Mouse (Mus musculus) induced T-regulatory cell, adult 2 months (primary cell): ENCODE data around the gene Lalba.
"Not testable (repeated sequence)": the region's sequence is repeated elsewhere in the genome, so short reads cannot be mapped to it uniquely, and the experiment has no call there.

Experiments
- DNase-seq: peaks from one replicate; pipeline ENCODE4 v3.0.0-alpha.2; 2012; ENCODE audit warnings: low read depth

The Lalba gene

DNA sequence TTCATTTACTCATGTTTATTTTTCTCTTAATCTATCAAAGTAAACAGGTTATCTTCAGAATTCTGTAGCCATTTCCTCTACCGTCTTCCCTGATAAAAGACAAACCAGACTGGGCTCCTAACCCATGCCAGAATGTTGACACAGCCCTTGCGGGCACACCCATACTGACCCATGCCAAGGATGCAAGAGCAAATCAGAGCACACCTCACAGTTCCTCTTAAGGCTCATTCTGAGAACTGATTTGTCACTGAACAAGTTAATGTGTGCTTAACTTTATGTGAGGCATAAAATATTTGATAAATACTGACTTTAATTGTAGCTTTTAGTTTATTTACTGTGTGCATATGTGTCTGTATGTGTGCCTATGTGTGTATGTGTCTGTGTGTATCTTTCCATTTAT lies 8.8 kb upstream of the Lalba start:
- no peak for DNase-seq

DNA sequence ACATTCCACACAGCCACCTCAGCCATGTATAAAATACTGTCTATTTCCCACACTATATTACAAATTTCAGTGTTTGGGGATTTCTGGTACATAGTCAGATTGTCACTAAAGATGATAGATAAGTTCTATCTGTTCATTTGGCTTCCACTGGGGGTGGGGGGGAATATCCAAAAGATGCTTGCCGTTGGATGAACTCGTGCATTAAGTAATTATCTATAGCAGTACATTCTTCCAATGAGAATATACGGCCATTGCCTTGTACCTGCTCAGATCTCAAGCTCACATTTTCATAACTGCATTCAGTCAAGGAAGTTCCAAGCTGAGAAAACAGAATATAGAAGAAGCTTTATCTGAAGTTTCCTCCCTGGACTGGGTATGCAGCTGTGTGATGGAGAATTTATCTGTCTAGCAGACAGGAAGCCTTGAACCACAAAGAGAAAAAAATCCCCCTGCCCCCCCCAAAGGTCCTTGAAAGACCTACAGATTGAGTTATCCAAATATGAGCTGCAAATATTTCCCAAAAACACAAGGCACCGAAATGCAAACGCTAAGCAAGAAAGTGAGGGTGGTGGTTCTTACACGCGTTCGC lies 4.0 kb upstream of the Lalba start:
- peak; percentile 43 for DNase-seq

DNA sequence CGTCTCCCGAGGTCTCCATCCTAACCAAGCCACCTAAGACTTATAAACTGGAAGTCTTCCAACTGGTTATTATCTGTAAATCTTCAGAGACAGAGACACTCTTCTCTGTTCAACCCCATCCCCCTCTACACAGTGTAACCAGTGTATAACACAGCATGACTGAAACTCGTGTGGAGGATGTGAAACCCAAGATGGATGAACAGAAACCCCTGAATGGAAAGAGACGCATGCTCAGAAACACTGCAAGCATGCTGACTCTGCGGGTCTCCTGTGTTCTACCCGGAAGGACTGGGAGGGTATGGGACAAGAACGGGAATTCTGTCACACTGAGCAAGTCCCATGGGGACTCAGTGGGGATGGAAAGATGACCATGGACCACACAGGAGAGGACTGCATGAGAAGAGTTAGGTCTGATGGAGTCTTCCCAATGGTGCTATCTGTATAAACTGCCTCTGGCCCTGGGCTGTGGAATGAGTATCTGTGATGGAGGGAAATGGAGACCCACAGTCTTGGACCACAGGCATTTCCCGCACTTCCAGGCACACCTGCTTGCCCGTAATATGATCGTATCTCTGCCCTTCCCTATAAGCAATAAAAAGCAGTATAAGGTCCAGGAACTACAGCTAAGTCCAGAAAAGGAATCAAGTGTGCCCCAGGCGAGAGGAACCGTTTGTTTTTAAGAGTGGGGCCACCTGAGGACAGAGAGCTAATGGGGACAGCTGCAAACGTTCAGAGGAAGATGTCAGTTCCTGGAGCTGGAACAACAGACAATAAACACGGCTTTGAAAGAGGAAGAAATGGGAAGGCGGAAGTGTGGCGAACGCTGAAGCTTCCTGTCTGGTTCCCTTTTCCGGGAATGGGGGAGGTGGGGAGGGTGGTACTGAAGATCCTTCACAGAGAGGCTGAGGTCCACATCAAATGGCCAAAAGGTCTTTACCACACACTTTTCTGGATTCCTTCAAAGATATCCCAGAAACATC lies 1.7 kb upstream of the Lalba start:
- peak; percentile 30 for DNase-seq

DNA sequence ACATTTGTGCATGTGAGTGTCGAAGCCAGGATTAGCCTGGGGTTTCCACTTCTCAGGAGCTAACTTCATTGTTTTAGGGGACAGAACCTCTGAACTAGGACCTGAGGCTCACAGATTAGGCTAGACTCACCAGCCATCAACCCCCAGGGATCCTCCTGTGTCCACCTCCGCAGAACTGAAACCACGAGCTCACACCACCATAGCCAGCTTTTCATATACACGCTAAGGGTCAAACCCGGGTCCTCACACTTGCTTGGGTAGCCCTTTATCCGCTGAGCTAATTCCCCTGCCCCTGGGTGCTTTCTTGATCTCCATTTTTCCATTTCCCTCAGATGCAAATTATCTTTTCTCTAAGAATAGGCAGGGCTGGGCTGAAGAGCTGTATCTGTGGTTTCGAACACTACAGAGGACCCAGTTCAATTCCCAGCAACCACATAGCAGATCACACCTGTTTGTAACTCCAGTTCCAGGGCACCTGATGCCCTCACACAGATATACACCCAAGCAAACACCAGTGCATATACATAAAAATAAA lies 2.9 kb downstream of the Lalba start:
- no peak for DNase-seq

DNA sequence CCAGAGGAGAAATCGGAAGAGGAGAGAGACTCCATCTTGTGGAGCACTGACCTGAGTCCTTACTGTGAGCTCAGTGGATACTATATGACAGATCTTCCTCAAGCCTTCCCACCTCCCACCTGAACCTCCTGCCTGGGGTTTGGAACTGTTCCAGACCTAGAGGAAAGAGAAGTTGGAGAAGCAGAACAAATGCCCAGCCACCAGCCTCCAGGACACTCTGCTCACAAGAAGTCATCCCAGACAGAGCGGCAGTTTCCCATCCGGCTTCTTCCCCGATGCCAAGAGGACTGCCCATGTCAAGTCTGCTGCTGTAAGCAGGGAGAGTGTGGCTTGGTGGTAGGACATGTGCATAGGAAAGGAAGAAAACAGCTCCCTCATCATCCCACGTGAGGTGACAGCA lies 6.2 kb downstream of the Lalba start:
- DNase-seq: no peak

DNA sequence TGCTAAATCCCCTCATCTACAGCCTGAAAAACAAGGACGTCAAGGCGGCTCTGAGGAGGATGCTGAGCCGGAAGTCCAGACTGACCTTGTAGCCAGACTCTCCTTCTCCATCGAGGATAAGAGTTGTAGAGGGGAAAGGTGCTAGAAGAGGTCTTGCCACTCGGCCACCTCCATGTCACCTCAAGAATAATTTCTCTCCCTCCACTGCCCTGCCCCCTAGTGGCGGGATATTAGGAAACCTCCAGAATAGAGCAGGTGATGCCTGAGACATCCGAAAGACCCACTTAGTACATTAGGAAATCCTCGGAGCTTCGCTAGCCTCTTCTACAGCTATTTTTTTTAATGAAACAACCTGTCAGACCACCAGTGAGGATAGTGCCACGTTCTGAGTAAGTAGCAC lies 7.1 kb downstream of the Lalba start:
- DNase-seq: peak; percentile 67

DNA sequence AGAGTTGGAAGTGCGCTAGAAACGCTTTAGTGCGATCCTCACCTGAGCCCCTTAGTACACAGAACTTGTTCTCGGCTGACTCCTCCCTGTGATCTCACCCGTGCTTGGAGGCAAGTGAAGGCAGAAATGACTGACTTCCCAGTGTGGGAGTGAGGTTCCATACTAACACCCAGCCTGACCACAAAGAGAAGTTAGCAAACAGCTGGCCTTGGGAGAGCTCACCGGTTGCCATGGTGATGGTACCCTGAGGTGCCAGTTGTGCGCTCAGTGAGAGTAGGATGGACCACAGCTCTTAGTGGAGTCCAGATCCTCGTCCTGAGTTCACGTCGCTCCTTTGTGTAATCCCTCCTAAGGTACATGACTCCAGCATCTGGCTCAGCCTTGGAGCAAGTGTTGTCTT lies 7.6 kb downstream of the Lalba start:
- no peak for DNase-seq

DNA sequence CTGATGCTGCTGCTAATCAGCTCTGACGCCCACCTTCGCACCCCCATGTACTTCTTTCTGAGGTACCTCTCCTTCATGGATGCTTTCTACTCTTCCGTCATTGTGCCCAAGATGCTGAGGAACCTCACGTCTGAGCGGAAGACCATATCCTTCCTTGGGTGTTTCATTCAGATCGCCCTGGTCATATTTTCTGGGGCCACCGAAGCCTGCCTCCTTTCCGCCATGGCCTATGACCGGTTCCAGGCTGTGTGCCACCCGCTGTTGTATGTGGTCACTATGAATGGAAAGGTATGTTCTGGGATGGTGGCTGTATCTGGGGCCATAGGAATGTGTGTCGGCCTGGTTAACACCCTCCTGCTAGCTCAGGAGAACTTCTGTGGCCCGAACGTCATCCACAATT lies 11.0 kb downstream of the Lalba start:
- no peak for DNase-seq

DNA sequence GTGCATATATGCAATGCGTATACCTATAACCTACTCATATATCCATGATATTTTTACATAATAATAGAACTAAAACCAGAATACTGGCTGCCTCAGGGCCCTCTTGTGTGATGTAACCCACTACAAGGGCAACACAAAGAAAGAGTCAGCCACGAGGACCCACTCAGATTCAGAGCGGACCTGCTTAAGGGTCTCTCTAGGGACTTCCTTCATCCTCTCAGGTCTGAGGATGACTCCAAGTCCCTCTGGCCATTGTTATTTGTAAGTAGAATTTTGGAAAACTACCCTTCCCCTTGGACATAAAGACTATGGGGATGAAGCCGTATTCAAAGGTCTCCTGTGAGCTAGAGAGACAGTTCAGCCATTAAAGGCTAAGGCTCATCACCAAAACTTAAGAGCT lies 12.9 kb downstream of the Lalba start, which contains the start of gene OR5BS1P:
OR5BS1P (plus strand) TSS at position 301 of the 400 bp plus-strand sequence.
- no peak for DNase-seq

DNA sequence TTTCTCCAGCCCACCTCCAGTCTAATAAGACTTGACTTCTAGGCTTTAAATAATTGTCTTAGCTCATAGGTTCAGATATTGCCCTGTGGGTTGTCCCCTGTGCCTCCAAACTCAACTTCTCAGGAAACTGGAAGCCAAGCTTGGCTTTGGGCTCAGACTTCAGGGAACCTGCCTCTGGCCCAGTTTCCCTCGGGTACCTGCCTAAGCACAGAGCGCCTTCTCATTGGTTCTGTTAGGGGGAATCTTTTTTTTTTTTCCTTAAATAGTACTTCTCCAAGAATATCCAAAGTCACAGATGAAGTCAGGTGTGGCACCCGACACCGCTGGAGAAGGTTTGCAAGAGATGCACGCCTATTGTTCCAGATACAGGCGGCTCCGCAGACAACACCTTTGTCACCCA lies 30.2 kb downstream of the Lalba start, which contains the start of gene Olfr281:
Olfr281 (plus strand) TSS at position 301 of the 400 bp plus-strand sequence.
- no peak for DNase-seq

DNA sequence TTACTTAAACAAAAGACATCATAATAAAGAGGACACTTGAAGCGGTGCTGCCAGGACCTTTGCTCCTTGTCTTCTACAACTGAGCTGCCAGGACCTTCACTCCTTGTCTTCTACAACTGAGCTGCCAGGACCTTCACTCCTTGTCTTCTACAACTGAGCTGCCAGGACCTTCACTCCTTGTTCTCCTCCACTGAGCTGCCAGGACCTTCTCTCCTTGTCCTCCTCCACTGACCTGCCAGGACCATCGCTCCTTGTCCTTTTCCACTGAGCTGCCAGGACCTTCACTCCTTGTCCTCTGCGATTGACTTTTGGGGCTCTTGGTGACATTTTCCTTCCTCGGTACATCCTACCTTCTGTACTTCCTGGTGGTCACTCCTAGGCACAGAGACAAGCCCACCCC lies 34.0 kb downstream of the Lalba start:
- no peak for DNase-seq

DNA sequence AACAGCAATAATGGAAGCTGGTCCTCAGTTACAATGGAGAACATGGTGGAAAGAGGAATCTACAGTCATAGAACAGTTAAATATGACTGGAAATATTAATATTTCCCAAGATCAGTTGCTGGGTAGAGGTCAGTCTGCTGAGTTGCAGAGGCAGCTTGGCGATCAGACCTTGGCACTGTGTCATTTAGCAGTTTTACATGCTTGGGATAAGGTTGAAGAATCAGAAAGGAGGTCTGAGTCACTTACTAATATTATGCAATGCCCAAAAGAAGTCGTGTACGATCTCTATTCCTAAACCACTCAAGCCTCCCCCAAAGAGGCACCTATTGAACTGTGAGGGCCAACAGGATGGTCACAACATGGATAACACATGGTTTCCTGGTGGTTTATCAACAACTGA lies 38.0 kb downstream of the Lalba start:
- DNase-seq: no peak

DNA sequence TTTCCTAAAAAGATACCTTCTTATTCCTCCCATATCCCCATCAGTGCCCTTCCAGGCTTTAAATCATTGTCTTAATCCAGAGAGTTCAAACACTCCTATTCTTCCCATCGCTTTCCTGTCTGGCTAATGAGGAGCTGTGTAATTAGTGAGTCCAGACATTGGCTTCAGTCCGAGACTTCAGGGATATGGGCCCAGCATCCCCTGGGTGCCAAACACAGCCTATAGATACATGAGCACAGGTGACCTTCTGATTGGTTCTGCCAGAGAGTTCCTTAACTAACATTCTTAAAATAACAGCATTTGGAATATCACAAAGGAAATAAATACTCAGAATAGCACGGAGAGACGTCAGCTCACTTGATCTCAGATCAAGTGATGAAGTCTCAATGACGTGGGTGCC lies 51.6 kb downstream of the Lalba start, which contains the start of gene Olfr282:
Olfr282 (plus strand) TSS at position 301 of the 400 bp plus-strand sequence.
- not testable (repeated sequence) for DNase-seq
